Mouse (Mus musculus) lung, postnatal 0 days (tissue): ENCODE measurements at regions not wholly inside any gene's neighbourhood (a gene's known extent, or its start where the extent isn't known, plus 50 kb on each side); places are given as distances from the start of the nearest gene placed in this dataset.

Experiments used
- CTCF ChIP-seq: IDR thresholded peaks from 2 replicates; pipeline ENCODE4 v1.5.1; 2016; ENCODE audit warnings: antibody characterized with exemption, mild to moderate bottlenecking
- EP300 ChIP-seq: IDR thresholded peaks from 2 replicates; pipeline ENCODE4 v1.6.1; 2016; ENCODE audit warnings: antibody characterized with exemption, mild to moderate bottlenecking, control low read depth

DNA sequence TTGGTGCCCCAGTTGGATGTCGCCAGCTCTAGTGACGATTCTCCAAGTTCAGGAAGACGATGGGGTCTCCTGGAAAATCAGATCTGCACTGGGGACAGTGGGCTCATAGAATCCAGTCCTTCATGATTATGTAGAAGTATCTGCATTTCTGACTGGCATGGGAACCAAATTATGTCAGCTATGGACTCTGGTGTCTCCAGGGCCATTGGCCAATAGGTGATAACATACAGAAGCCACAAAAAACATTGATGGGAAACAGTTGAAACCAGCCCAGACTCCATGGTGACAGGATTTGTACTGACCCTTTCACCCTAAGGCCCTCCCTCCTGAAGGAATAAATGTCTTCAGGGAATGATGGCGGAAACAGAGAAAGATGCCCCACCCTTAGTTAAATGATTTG lies 110.9 kb upstream of the Ngf start:
- no peak for TF ChIP-seq CTCF
- TF ChIP-seq EP300: no peak
